Mouse (Mus musculus): Measurements from ENCODE around the gene Mbnl1. TPM values are rescaled to one million over a fixed set of nuclear protein-coding genes. Genes with fewer than 3 reads are reported as not detected.
"Not testable (repeated sequence)": the region's sequence is repeated elsewhere in the genome, so short reads cannot be mapped to it uniquely, and the experiment has no call there.

The Mbnl1 gene
- polyA plus RNA-seq, 1 experiment from 2014 or later = 47.0 TPM

- no peak for ATAC-seq
- 86% methylated on average over 4 of the region's 4 CpGs for WGBS
Observed at GRCm38 (mm10) chr3:60485987-60486712, 13.5 kb downstream of the Mbnl1 start.

GRCm38 (mm10) chr3:60486713-60487170, 14.1 kb downstream of the Mbnl1 start:
- Histone ChIP-seq H3K4me3 (replicated peaks; ENCODE audit: low read length) (no peak overlapping the region), H3K27ac (ENCODE audit: low read length) (no peak overlapping the region), H3K4me2 (ENCODE audit: low read length) (no peak overlapping the region), H3K9ac (replicated peaks; ENCODE audit: low read depth, low read length) (no peak overlapping the region), H3K36me3 (ENCODE audit: control insufficient read depth, insufficient read depth) (no peaks in the 10 kb centered on the region), H3K9me3 (ENCODE audit: control insufficient read depth, low read length) (no peaks in the 10 kb centered on the region), H3K4me1 (replicated peaks; ENCODE audit: control insufficient read depth, insufficient read depth, low read length) (no peaks in the 10 kb centered on the region), H3K27me3 (replicated peaks; ENCODE audit: control insufficient read depth, insufficient read depth, low read length) (no peaks in the 10 kb centered on the region)
- WGBS = 81% methylated on average over 3 of the region's 3 CpGs
- ATAC-seq = no peak

More at GRCm38 (mm10) chr3:60485987-60486712, 13.5 kb downstream of the Mbnl1 start:
- H3K4me2 ChIP-seq (ENCODE audit: low read length) = no peak overlapping the region
- no peaks in the 10 kb centered on the region for H3K27me3 ChIP-seq (replicated peaks; ENCODE audit: control insufficient read depth, insufficient read depth, low read length)
- H3K27ac ChIP-seq (ENCODE audit: low read length) = no peak overlapping the region
- no peaks in the 10 kb centered on the region for H3K4me1 ChIP-seq (replicated peaks; ENCODE audit: control insufficient read depth, insufficient read depth, low read length)
- no peak overlapping the region for H3K9ac ChIP-seq (replicated peaks; ENCODE audit: low read depth, low read length)
- H3K36me3 ChIP-seq (ENCODE audit: control insufficient read depth, insufficient read depth) = no peaks in the 10 kb centered on the region
- H3K4me3 ChIP-seq (replicated peaks; ENCODE audit: low read length) = no peak overlapping the region
- no peaks in the 10 kb centered on the region for H3K9me3 ChIP-seq (ENCODE audit: control insufficient read depth, low read length)

- Histone ChIP-seq H3K4me3 (replicated peaks; ENCODE audit: low read length) (no peak overlapping the region), H3K27ac (ENCODE audit: low read length) (no peak overlapping the region), H3K4me1 (replicated peaks; ENCODE audit: control insufficient read depth, insufficient read depth, low read length) (no peaks in the 10 kb centered on the region), H3K4me2 (ENCODE audit: low read length) (no peak overlapping the region), H3K27me3 (replicated peaks; ENCODE audit: control insufficient read depth, insufficient read depth, low read length) (no peaks in the 10 kb centered on the region), H3K9ac (replicated peaks; ENCODE audit: low read depth, low read length) (no peak overlapping the region), H3K36me3 (ENCODE audit: control insufficient read depth, insufficient read depth) (no peaks in the 10 kb centered on the region), H3K9me3 (ENCODE audit: control insufficient read depth, low read length) (no peaks in the 10 kb centered on the region)
- WGBS = 95% methylated on average over 6 of the region's 6 CpGs
- ATAC-seq = no peak
Observed at GRCm38 (mm10) chr3:60489509-60489908, 16.9 kb downstream of the Mbnl1 start.

GRCm38 (mm10) chr3:60494774-60495535, 22.3 kb downstream of the Mbnl1 start:
- ATAC-seq = peak; percentile 54
- H3K27ac ChIP-seq (ENCODE audit: low read length); H3K9ac ChIP-seq (replicated peaks; ENCODE audit: low read depth, low read length); H3K36me3 ChIP-seq (ENCODE audit: control insufficient read depth, insufficient read depth); H3K4me2 ChIP-seq (ENCODE audit: low read length); H3K4me1 ChIP-seq (replicated peaks; ENCODE audit: control insufficient read depth, insufficient read depth, low read length); H3K4me3 ChIP-seq (replicated peaks; ENCODE audit: low read length); H3K27me3 ChIP-seq (replicated peaks; ENCODE audit: control insufficient read depth, insufficient read depth, low read length); H3K9me3 ChIP-seq (ENCODE audit: control insufficient read depth, low read length): not testable (repeated sequence)
- WGBS = 60% methylated on average over 7 of the region's 16 CpGs

- no peak for ATAC-seq
- Histone ChIP-seq H3K9me3 (ENCODE audit: control insufficient read depth, low read length) (no peaks in the 10 kb centered on the region), H3K36me3 (ENCODE audit: control insufficient read depth, insufficient read depth) (no peaks in the 10 kb centered on the region), H3K4me1 (replicated peaks; ENCODE audit: control insufficient read depth, insufficient read depth, low read length) (peaks cover 9% of the 10 kb centered on the region), H3K9ac (replicated peaks; ENCODE audit: low read depth, low read length) (no peak overlapping the region), H3K27me3 (replicated peaks; ENCODE audit: control insufficient read depth, insufficient read depth, low read length) (no peaks in the 10 kb centered on the region), H3K4me3 (replicated peaks; ENCODE audit: low read length) (no peak overlapping the region), H3K4me2 (ENCODE audit: low read length) (no peak overlapping the region), H3K27ac (ENCODE audit: low read length) (no peak overlapping the region)
- WGBS = 91% methylated on average over 5 of the region's 5 CpGs
Observed at GRCm38 (mm10) chr3:60496197-60496596, 23.6 kb downstream of the Mbnl1 start.

GRCm38 (mm10) chr3:60498151-60498550, 25.5 kb downstream of the Mbnl1 start:
- Histone ChIP-seq H3K36me3 (ENCODE audit: control insufficient read depth, insufficient read depth) (no peaks in the 10 kb centered on the region), H3K9me3 (ENCODE audit: control insufficient read depth, low read length) (no peaks in the 10 kb centered on the region), H3K4me1 (replicated peaks; ENCODE audit: control insufficient read depth, insufficient read depth, low read length) (peaks cover 24% of the 10 kb centered on the region), H3K9ac (replicated peaks; ENCODE audit: low read depth, low read length) (no peak overlapping the region), H3K4me3 (replicated peaks; ENCODE audit: low read length) (no peak overlapping the region), H3K27ac (ENCODE audit: low read length) (no peak overlapping the region), H3K4me2 (ENCODE audit: low read length) (no peak overlapping the region), H3K27me3 (replicated peaks; ENCODE audit: control insufficient read depth, insufficient read depth, low read length) (no peaks in the 10 kb centered on the region)
- ATAC-seq = no peak
- 83% methylated on average over 2 of the region's 2 CpGs for WGBS

- Histone ChIP-seq H3K4me2 (ENCODE audit: low read length) (no peak overlapping the region), H3K9me3 (ENCODE audit: control insufficient read depth, low read length) (no peaks in the 10 kb centered on the region), H3K27me3 (replicated peaks; ENCODE audit: control insufficient read depth, insufficient read depth, low read length) (no peaks in the 10 kb centered on the region), H3K27ac (ENCODE audit: low read length) (no peak overlapping the region), H3K9ac (replicated peaks; ENCODE audit: low read depth, low read length) (no peak overlapping the region), H3K4me1 (replicated peaks; ENCODE audit: control insufficient read depth, insufficient read depth, low read length) (peaks cover 28% of the 10 kb centered on the region), H3K4me3 (replicated peaks; ENCODE audit: low read length) (no peak overlapping the region), H3K36me3 (ENCODE audit: control insufficient read depth, insufficient read depth) (no peaks in the 10 kb centered on the region)
- no peak for ATAC-seq
- 83% methylated on average over 3 of the region's 3 CpGs for WGBS
Observed at GRCm38 (mm10) chr3:60498646-60499045, 26.0 kb downstream of the Mbnl1 start.

GRCm38 (mm10) chr3:60499157-60499578, 26.5 kb downstream of the Mbnl1 start:
- no peak overlapping the region for H3K4me2 ChIP-seq (ENCODE audit: low read length)
- no peak for ATAC-seq
- H3K4me3 ChIP-seq (replicated peaks; ENCODE audit: low read length) = no peak overlapping the region
- no peaks in the 10 kb centered on the region for H3K36me3 ChIP-seq (ENCODE audit: control insufficient read depth, insufficient read depth)
- 51% methylated on average over 6 of the region's 6 CpGs for WGBS
- peaks cover 28% of the 10 kb centered on the region for H3K4me1 ChIP-seq (replicated peaks; ENCODE audit: control insufficient read depth, insufficient read depth, low read length)
- no peak overlapping the region for H3K27ac ChIP-seq (ENCODE audit: low read length)
- H3K9ac ChIP-seq (replicated peaks; ENCODE audit: low read depth, low read length) = no peak overlapping the region
- no peaks in the 10 kb centered on the region for H3K9me3 ChIP-seq (ENCODE audit: control insufficient read depth, low read length)
- H3K27me3 ChIP-seq (replicated peaks; ENCODE audit: control insufficient read depth, insufficient read depth, low read length) = no peaks in the 10 kb centered on the region

GRCm38 (mm10) chr3:60499718-60500450, 27.3 kb downstream of the Mbnl1 start:
- Histone ChIP-seq H3K9ac (replicated peaks; ENCODE audit: low read depth, low read length) (no peak overlapping the region), H3K4me1 (replicated peaks; ENCODE audit: control insufficient read depth, insufficient read depth, low read length) (peaks cover 29% of the 10 kb centered on the region), H3K36me3 (ENCODE audit: control insufficient read depth, insufficient read depth) (no peaks in the 10 kb centered on the region), H3K27ac (ENCODE audit: low read length) (no peak overlapping the region), H3K27me3 (replicated peaks; ENCODE audit: control insufficient read depth, insufficient read depth, low read length) (no peaks in the 10 kb centered on the region), H3K9me3 (ENCODE audit: control insufficient read depth, low read length) (no peaks in the 10 kb centered on the region), H3K4me2 (ENCODE audit: low read length) (peak overlapping the region; percentile 83), H3K4me3 (replicated peaks; ENCODE audit: low read length) (peak overlapping the region; percentile 90)
- WGBS = 42% methylated on average over 7 of the region's 7 CpGs
- ATAC-seq = no peak
